Mouse (Mus musculus) c-Kit-negative CD71-positive TER-119-positive erythroid progenitor cells, embryonic 14.5 days (primary cell): Measurements from ENCODE around the gene Zfp628.

Experiments used
- DNase-seq: peaks from one replicate; pipeline ENCODE4 v3.0.0-alpha.2; 2013; ENCODE audit warnings: low read depth, low spot score

Gene Zfp628

DNA sequence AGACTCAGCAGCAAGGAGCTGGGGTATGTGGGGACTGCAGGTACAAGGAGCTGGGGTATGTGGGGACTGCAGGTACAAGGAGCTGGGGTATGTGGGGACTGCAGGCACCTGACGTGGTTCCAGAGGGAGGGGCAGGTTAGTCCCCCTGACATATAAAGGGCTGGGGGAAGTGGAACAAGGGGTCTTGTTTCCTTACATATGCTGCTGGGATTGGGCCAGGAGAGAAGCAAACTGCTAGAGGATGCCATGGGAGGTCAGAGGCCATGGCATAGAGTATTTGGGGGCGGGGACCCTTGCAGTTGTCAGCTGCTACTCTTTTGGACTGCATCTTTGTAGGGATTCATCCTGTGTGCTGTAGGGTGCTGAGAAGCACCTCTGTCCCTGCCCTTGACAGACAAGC, 2.5 kb downstream of the Zfp628 start:
- DNase-seq: no peak

DNA sequence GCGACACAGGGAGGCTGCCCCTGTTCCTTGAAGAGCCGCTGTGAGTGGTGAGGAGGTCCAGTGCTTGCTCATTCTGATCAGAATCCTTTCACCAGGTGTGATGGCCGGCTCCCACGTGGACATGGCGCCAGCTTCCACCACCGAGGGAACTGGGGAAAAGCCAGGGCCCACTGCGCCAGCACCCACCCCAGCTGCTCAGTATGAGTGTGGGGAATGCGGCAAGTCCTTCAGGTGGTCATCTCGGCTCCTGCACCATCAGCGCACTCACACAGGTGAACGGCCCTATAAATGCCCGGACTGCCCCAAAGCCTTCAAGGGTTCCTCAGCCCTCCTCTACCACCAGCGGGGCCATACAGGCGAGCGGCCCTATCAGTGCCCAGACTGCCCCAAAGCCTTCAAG, 3.7 kb downstream of the Zfp628 start:
- DNase-seq: no peak

GRCm38 (mm10) chr7:4919096-4919495, 4.1 kb downstream of the Zfp628 start:
- no peak for DNase-seq

GRCm38 (mm10) chr7:4919971-4920370, 5.0 kb downstream of the Zfp628 start:
- DNase-seq: no peak

DNA sequence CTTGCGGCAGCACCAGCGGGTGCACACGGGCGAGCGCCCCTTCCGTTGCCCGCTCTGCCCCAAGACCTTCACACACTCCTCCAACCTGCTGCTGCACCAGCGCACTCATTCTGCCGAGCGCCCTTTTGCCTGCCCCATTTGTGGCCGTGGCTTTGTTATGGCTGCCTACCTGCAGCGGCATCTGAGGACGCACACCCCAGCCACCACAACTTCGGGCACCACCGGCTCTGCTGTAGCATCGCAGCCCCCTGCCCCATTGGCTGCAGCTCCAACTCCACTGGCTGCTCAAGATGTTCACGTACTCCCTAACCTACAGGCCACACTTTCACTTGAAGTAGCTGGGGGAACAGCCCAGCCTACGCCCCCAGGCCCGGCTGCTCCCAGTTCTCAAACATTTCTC, 5.5 kb downstream of the Zfp628 start:
- no peak for DNase-seq

DNA sequence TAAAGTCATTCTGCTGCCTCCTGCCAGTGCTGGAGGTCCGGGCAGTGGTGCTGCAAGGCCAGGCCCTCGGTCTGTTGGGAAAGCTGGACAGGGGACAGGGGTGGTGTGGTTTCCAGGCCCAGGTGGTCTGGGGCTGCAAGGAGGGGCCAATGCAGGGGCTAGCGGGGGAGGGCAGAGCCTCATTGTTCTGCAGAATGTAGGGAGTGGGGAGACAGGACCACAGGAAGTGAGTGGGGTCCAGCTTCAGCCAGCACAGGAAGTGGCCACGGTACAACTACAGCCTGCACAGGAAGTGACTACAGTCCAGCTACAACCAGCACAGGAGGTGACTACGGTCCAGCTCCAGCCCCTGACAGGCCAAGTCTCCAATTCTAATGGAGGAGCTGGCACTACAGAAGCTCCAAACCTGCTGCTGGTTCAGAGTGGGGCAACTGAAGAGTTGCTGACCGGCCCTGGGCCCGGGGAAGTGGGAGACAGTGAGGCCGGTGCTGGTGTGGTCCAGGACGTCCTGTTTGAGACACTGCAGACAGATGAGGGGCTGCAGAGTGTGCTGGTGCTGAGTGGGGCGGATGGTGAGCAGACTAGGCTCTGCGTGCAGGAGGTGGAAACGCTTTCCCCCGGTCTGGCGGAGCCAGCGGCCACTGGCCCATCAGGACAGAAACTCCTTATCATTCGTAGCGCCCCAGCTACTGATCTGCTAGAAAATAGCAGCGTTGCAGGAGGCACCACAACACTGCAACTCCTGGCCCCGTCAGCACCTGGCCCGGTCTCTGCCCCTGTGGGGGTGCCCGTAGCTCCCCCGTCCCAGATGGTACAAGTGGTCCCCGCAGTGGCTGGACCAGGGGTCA, 6.2 kb downstream of the Zfp628 start:
- no peak for DNase-seq

GRCm38 (mm10) chr7:4921824-4922482, 6.9 kb downstream of the Zfp628 start, which contains the start of gene Nat14:
Nat14 (plus strand) TSS chr7:4922028.
- DNase-seq: no peak

GRCm38 (mm10) chr7:4922508-4922907, 7.5 kb downstream of the Zfp628 start:
- no peak for DNase-seq

- DNase-seq: no peak
These were observed 8.0 kb downstream of the Zfp628 start for GRCm38 (mm10) chr7:4922931-4923565.

DNA sequence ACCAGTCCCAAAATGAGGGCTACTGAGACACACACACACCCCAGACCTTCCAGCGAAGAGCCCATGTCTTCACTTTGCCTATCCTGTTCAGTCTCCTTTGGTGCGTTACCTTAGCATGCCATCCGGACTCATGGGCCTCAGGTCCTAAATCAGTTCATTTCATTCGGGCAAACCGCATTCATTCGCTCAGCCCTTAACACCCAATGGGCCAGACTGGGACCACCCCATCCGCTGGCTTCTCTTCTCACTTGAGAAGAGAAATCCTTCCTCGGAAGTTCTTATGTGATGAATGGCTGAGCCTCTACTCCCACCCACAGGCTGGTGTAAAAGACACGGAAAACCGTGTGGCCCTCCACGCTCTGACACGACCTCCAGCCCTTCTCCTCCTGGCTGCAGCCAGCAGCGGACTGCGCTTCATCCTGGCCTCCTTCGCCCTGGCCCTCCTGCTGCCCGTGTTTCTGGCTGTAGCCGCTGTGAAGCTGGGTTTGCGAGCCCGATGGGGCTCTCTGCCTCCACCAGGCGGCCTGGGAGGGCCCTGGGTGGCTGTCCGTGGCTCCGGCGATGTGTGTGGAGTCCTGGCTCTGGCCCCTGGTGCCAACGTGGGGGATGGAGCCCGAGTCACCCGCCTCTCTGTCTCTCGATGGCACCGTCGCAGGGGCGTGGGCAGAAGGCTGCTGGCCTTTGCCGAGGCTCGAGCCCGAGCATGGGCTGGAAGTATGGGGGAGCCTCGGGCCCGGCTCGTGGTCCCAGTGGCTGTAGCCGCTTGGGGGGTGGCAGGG, 8.8 kb downstream of the Zfp628 start:
- no peak for DNase-seq

DNA sequence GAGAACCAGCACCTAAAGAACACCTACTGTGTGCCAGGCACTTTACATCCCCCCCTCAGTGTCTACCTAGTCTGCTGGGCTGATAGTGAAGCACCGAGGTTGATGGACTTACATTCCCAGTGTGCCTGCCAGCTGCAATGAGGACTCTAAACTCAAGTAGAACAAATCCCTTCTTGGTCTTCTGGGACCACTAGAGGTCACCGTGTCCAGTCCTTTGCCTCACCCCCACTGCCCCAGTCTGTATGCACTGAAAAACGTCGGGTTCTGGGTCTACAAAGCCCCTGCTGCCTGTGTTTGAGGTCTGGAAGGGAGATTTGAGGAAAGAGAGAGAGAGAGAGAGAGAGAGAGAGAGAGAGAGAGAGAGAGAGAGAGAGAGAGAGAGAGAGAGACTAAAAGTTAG, 9.5 kb downstream of the Zfp628 start:
- no peak for DNase-seq

DNA sequence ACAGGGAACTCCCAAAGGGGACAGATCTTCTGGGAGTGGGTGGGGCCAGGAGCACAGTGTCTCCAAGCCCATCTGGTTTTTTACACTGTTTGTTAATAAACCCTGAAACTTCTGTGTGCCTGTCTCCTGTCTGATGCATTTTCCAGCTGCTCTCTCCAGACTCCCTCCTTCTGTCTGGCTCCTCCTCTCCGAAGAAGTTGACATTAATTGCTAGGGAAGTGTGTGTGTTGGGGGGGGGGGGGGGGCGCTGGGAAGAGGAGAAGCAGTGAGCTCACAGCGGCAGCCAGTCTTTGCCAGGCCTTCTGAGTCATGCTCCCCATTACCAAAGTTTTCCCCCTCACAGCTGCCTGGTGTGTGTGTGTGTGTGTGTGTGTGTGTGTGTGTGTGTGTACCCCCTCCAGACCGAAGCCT, 9.9 kb downstream of the Zfp628 start:
- DNase-seq: no peak

DNA sequence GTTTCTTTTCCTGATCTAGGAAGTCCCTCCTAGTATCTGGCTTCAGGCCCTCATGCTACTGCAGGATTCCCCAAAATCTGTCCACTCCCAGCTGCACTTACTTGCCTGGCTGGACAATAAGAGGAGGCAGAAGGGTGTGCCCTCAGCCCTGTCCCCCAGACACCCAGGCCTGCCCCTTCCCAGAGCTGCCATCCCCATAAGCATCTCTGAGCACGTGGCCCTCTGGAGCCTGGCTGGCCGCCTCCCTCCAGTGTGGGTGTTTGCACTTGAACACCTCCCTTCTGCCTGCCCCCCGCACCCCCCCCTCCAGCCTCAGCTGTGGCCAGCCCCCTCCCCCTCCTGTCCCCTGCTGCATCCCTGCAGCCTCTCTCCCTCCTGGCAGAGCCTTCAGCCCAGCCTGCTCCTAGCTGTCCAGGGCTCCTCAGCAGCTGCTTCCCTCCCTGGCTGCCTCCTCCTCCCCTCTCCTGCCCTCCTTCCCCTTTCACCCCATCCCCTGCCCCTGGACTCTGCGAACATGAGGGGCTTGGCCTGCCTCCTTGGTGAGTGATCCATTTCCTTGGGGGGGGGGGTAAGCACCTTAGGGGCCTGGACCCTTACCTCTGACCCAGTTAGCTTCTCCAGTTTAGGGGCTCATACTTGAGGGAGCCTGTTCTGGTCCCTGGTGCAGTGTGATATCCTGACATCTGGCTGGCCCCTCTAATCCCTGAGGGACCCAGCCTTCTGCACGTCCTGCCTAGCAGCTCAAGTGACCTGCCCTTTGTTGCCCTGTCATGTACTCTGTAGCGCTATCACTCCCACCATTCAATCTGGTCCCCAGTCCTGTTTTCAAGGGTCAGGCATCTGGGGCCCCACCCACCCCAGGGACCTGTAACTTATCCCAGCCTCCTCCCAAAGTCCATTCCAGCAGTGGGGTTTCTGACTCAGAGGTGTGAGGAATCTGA, 10.7 kb downstream of the Zfp628 start, which contains the start of gene Ssc5d:
Ssc5d (plus strand) TSS at position 345 of the 941 bp plus-strand sequence.
- DNase-seq: no peak

- no peak for DNase-seq
These were observed 11.8 kb downstream of the Zfp628 start for GRCm38 (mm10) chr7:4926849-4927248.

DNA sequence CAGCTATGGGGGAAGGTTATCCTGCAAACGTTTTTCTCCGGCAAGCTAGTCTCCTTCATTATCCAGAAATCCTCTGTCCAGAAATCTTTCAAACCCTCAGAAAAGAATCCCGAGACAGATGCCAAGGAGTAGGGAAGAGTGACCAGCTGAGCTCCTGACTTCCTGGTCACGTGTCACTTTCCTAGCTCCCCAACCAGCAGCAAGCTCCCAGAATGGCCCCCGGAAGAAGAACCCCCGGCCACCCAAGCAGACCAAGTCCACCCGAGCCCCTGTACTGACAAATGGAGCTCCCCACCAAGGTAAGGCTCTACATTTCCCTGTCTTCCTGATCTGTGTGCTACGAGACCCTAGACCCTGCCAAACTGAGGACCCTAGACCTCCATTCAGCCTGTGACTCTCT, 12.7 kb downstream of the Zfp628 start:
- no peak for DNase-seq

DNA sequence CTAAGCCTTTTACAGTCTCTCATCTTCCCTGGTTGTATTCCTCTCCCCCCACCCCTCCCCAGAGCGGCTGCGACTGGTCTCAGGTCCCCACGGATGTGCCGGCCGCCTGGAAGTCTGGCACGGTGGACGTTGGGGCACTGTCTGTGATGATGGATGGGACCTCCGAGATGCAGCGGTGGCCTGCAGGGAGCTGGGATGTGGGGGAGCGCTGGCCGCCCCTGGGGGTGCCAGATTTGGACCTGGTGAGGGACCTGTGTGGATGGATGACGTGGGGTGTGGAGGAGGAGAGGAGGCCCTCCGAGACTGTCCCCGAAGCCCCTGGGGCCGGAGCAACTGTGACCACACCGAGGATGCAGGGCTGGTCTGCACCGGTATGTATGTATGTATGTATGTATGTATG, 13.3 kb downstream of the Zfp628 start:
- no peak for DNase-seq

DNA sequence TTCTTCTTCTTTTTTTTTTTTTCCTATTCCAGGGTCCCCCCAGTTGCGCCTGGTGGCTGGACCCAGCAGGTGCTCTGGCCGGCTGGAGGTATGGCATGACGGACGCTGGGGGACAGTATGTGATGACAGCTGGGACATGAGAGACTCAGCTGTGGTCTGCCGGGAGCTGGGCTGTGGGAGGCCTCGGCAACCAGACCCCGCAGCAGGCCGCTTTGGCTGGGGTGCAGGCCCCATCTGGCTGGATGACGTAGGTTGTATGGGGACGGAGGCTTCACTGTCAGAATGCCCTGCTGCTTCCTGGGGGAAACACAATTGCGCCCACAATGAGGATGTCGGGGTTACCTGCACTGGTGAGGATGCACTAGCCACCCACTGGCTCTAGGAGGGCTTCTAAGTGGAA, 18.1 kb downstream of the Zfp628 start:
- no peak for DNase-seq

DNA sequence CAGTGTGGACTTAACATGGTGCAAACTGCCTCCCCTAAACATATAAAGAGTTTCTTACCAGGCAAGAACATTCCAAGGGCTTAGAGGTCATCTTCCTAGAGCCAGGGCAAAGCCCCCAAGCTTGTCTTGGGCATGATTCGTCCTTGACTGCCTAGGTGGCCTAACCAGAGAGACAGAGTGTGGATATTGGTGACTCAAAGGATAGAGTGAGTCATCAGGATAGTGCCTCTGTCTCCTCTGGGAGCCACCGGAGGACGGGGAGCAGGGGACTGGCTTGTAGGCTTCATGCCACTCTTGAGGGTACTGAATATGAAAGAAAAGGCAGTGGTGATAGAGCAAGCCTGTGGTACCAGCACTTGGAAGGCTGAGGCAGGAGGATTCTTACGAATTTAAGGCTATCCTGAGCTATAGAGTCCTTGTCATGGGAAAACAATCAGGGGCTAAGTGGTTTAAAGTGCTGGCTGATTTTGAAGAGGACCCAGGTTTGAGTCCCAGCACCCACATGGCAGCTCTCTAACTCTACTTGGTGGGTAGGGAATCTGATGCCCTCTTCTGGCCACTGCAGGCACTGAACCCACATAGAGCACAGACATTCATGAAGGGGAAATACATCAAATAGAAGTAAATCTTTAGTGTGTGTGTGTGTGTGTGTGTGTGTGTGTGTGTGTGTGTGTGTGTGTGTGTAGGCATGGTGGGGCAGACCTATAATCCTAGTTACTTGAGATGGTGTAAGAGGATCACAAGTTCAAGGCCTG, 19.3 kb downstream of the Zfp628 start:
- DNase-seq: no peak

DNA sequence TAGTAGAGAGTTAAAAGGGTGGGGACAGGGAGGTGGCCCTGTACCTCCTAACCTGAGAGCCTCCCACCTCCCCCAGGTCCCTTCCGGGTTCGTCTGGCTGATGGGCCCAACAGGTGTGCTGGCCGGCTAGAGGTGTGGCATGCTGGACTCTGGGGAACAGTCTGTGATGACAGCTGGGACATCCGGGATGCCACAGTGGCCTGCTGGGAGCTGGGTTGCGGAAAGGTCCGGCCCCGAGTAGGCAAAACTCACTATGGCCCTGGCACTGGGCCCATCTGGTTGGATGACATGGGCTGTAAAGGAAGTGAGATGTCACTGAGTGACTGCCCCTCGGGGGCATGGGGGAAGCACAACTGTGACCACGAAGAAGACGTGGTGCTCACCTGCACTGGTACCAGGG, 21.8 kb downstream of the Zfp628 start:
- DNase-seq: no peak

GRCm38 (mm10) chr7:4937392-4937791, 22.4 kb downstream of the Zfp628 start:
- no peak for DNase-seq
